Mouse (Mus musculus) heart, postnatal 0 days (tissue): Measurements from ENCODE around the gene Gm1673. TPM values are rescaled to one million over a fixed set of nuclear protein-coding genes. Genes with fewer than 3 reads are reported as not detected.

ENCODE experiments used
- ATAC-seq: fragments of 200-750 bp; cut with Nextera tagmentation; 2 replicates; pipeline ENCODE4 v1.8.0; 2017; ENCODE audit warnings: low read depth, moderate number of reproducible peaks, moderate library complexity; ENCODE audit not compliant: insufficient read depth
- DNase-seq: peaks from one replicate; pipeline ENCODE4 v3.0.0-alpha.2; 2016; ENCODE audit warnings: low spot score
- H3K27ac ChIP-seq: fragments of 300-500 bp; sonication (generic); 2 replicates; pipeline ENCODE4 v1.5.1; 2014; ENCODE audit warnings: low read depth, mild to moderate bottlenecking
- H3K27me3 ChIP-seq: fragments of 300-500 bp; sonication (generic); 2 replicates; pipeline ENCODE4 v1.6.1; 2014; ENCODE audit warnings: low read length, mixed read lengths; ENCODE audit not compliant: control insufficient read depth, insufficient read depth
- H3K36me3 ChIP-seq: fragments of 300-500 bp; sonication (generic); replicated peaks from 2 replicates; pipeline ENCODE4 v1.6.1; 2014; ENCODE audit warnings: low read length, mixed read lengths; ENCODE audit not compliant: control insufficient read depth, insufficient read depth
- H3K4me1 ChIP-seq: fragments of 300-500 bp; sonication (generic); 2 replicates; pipeline ENCODE4 v1.6.1; 2014; ENCODE audit warnings: antibody characterized with exemption; ENCODE audit not compliant: control insufficient read depth, insufficient read depth
- H3K4me2 ChIP-seq: fragments of 300-500 bp; sonication (generic); 2 replicates; pipeline ENCODE4 v1.6.1; 2014; ENCODE audit warnings: low read depth, mild to moderate bottlenecking, low read length, moderate library complexity
- H3K4me3 ChIP-seq: fragments of 300-500 bp; sonication (generic); 2 replicates; pipeline ENCODE4 v1.5.1; 2014; ENCODE audit warnings: low read depth, low read length
- H3K9ac ChIP-seq: fragments of 300-500 bp; sonication (generic); replicated peaks from 2 replicates; pipeline ENCODE4 v1.6.1; 2014; ENCODE audit warnings: low read depth, low read length, mixed read lengths
- H3K9me3 ChIP-seq: fragments of 300-500 bp; sonication (generic); replicated peaks from 2 replicates; pipeline ENCODE4 v1.6.1; 2016; ENCODE audit warnings: low read length; ENCODE audit not compliant: control insufficient read depth
- CTCF ChIP-seq: IDR thresholded peaks from 2 replicates; pipeline ENCODE4 v1.5.1; 2016; ENCODE audit warnings: antibody characterized with exemption, control low read depth, low read depth
- EP300 ChIP-seq: IDR thresholded peaks from 2 replicates; pipeline ENCODE4 v1.6.1; 2016; ENCODE audit warnings: antibody characterized with exemption, low read depth
- WGBS: fragments of 180-500 bp; shearing (Covaris S2); extraction: QIAGEN DNeasy Blood & Tissue Kit; methylation state at CpG from one replicate; pipeline ENCODE4 v1.1.7; 2014; 5-methylcytosine and 5-hydroxymethylcytosine counted together
- polyA plus RNA-seq: library from polyadenylated mRNA; unstranded; fragments of >200 nt; fragmentation: Nextera tagmentation; extraction: Ambion mirVana; gene quantifications from 2 replicates; pipeline ENCODE4 v1.2.1, GENCODE M21; 2015
- total RNA-seq: library from RNA; depleted of rRNA; stranded (reverse); fragments of >200 nt; gene quantifications from 2 replicates; pipeline ENCODE4 v1.2.3, GENCODE M21; 2014; ENCODE audit warnings: low replicate concordance; rRNA removed

Gene Gm1673
- total and polyA plus RNA-seq, 2 experiments from 2014 or later, result 37.3 to 40.2 TPM

DNA sequence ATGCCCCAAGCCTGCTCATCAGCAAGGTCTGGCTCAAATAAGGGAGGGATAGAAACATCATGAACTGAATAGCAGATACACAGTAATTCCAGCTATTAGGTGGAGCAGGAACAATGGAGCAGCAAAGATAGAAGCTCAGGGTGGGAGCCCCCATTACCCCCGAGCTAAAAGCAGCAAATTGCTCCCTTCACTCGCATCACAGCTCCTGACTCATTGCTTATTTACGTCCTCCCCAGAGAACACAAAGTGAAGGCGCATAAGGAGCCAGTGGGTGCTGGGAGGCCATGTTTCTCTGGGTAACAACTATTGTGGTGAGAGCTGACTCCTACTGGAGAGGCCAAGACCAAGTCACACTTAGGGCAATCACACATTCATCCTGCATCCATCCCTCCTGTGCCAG lies 46.9 kb downstream of the Gm1673 start:
- no peak for ATAC-seq
- no peak overlapping the region for H3K4me2 ChIP-seq
- TF ChIP-seq EP300, result no peak
- no peak for TF ChIP-seq CTCF

GRCm38 (mm10) chr5:34031022-34031421 lies 47.8 kb downstream of the Gm1673 start:
- H3K36me3 ChIP-seq, result no peaks in the 10 kb centered on the region
- TF ChIP-seq CTCF (no peak), EP300 (no peak)
- H3K4me2 ChIP-seq, result no peak overlapping the region
- no peaks in the 10 kb centered on the region for H3K9me3 ChIP-seq
- no peak overlapping the region for H3K4me3 ChIP-seq
- H3K27ac ChIP-seq, result no peak overlapping the region
- H3K9ac ChIP-seq, result no peak overlapping the region
- WGBS, result 38% methylated on average over 6 of the region's 6 CpGs
- ATAC-seq (no peak), DNase-seq (no peak)
- no peaks in the 10 kb centered on the region for H3K27me3 ChIP-seq
- 0 out of 2 replicates have a peak, but pooled peaks cover 7% of the 10 kb centered on the region for H3K4me1 ChIP-seq

More for the DNA sequence above, 46.9 kb downstream of the Gm1673 start:
- H3K27ac ChIP-seq, result no peak overlapping the region
- no peak overlapping the region for H3K4me3 ChIP-seq
- no peaks in the 10 kb centered on the region for H3K36me3 ChIP-seq
- no peaks in the 10 kb centered on the region for H3K27me3 ChIP-seq
- no peak overlapping the region for H3K9ac ChIP-seq
- no peaks in the 10 kb centered on the region for H3K9me3 ChIP-seq
- WGBS, result 61% methylated on average over 4 of the region's 4 CpGs
- no peak for DNase-seq
- 0 out of 2 replicates have a peak, but pooled peaks cover 7% of the 10 kb centered on the region for H3K4me1 ChIP-seq

- TF ChIP-seq CTCF (no peak), EP300 (no peak)
- DNase-seq, result no peak
Measured at GRCm38 (mm10) chr5:34032520-34032919, 49.3 kb downstream of the Gm1673 start.

More at GRCm38 (mm10) chr5:34032520-34032919, 49.3 kb downstream of the Gm1673 start:
- Histone ChIP-seq H3K4me2 (no peak overlapping the region), H3K9ac (no peak overlapping the region), H3K27me3 (no peaks in the 10 kb centered on the region), H3K4me1 (0 out of 2 replicates have a peak, but pooled peaks cover 7% of the 10 kb centered on the region), H3K36me3 (no peaks in the 10 kb centered on the region), H3K9me3 (no peaks in the 10 kb centered on the region), H3K27ac (no peak overlapping the region), H3K4me3 (no peak overlapping the region)
- WGBS, result 53% methylated on average over 3 of the region's 3 CpGs
- no peak for ATAC-seq

Other genes starting within 250 kb of the Gm1673 start
- 34.0 and 36.9 TPM in 2 replicates for gene Letm1, start 200.6 kb upstream of the Gm1673 start, total RNA-seq
- 63.6 and 68.1 TPM in 2 replicates for gene Letm1, start 200.6 kb upstream of the Gm1673 start, polyA plus RNA-seq
- gene Nsd2, start 162.7 kb upstream of the Gm1673 start, total RNA-seq, result 11.2 and 27.6 TPM in 2 replicates
- 11.8 and 13.6 TPM in 2 replicates for gene Nsd2, start 162.7 kb upstream of the Gm1673 start, polyA plus RNA-seq
- gene Nelfa, start 47.0 kb upstream of the Gm1673 start, total RNA-seq, result 16.1 and 20.6 TPM in 2 replicates
- 18.1 and 18.9 TPM in 2 replicates for gene Nelfa, start 47.0 kb upstream of the Gm1673 start, polyA plus RNA-seq
- gene Nat8l, start 12.6 kb downstream of the Gm1673 start, total RNA-seq, result 1.9 and 4.3 TPM in 2 replicates
- 0.29 and 0.33 TPM in 2 replicates for gene Nat8l, start 12.6 kb downstream of the Gm1673 start, polyA plus RNA-seq
- gene Poln, start 186.0 kb downstream of the Gm1673 start, total RNA-seq, result 0.19 TPM in 1 of 2 replicates, not detected in the other
- 0.54 and 1.3 TPM in 2 replicates for gene Poln, start 186.0 kb downstream of the Gm1673 start, polyA plus RNA-seq
- gene Haus3, start 186.1 kb downstream of the Gm1673 start, total RNA-seq, result 5.6 and 17.9 TPM in 2 replicates
- 11.4 and 11.6 TPM in 2 replicates for gene Haus3, start 186.1 kb downstream of the Gm1673 start, polyA plus RNA-seq
- 104 and 114 TPM in 2 replicates for gene Mxd4, start 204.3 kb downstream of the Gm1673 start, total RNA-seq
- 22.5 and 24.5 TPM in 2 replicates for gene Mxd4, start 204.3 kb downstream of the Gm1673 start, polyA plus RNA-seq